Mouse (Mus musculus) heart, postnatal 0 days (tissue): Measurements from ENCODE around the gene Btnl2. TPM values are rescaled to one million over a fixed set of nuclear protein-coding genes. Genes with fewer than 3 reads are reported as not detected.

Experiments
- ATAC-seq: fragments of 200-750 bp; cut with Nextera tagmentation; 2 replicates; pipeline ENCODE4 v1.8.0; 2017; ENCODE audit warnings: low read depth, moderate number of reproducible peaks, moderate library complexity; ENCODE audit not compliant: insufficient read depth
- DNase-seq: peaks from one replicate; pipeline ENCODE4 v3.0.0-alpha.2; 2016; ENCODE audit warnings: low spot score
- H3K27ac ChIP-seq: fragments of 300-500 bp; sonication (generic); 2 replicates; pipeline ENCODE4 v1.5.1; 2014; ENCODE audit warnings: low read depth, mild to moderate bottlenecking
- H3K27me3 ChIP-seq: fragments of 300-500 bp; sonication (generic); 2 replicates; pipeline ENCODE4 v1.6.1; 2014; ENCODE audit warnings: low read length, mixed read lengths; ENCODE audit not compliant: control insufficient read depth, insufficient read depth
- H3K36me3 ChIP-seq: fragments of 300-500 bp; sonication (generic); replicated peaks from 2 replicates; pipeline ENCODE4 v1.6.1; 2014; ENCODE audit warnings: low read length, mixed read lengths; ENCODE audit not compliant: control insufficient read depth, insufficient read depth
- H3K4me1 ChIP-seq: fragments of 300-500 bp; sonication (generic); 2 replicates; pipeline ENCODE4 v1.6.1; 2014; ENCODE audit warnings: antibody characterized with exemption; ENCODE audit not compliant: control insufficient read depth, insufficient read depth
- H3K4me2 ChIP-seq: fragments of 300-500 bp; sonication (generic); 2 replicates; pipeline ENCODE4 v1.6.1; 2014; ENCODE audit warnings: low read depth, mild to moderate bottlenecking, low read length, moderate library complexity
- H3K4me3 ChIP-seq: fragments of 300-500 bp; sonication (generic); 2 replicates; pipeline ENCODE4 v1.5.1; 2014; ENCODE audit warnings: low read depth, low read length
- H3K9ac ChIP-seq: fragments of 300-500 bp; sonication (generic); replicated peaks from 2 replicates; pipeline ENCODE4 v1.6.1; 2014; ENCODE audit warnings: low read depth, low read length, mixed read lengths
- H3K9me3 ChIP-seq: fragments of 300-500 bp; sonication (generic); replicated peaks from 2 replicates; pipeline ENCODE4 v1.6.1; 2016; ENCODE audit warnings: low read length; ENCODE audit not compliant: control insufficient read depth
- CTCF ChIP-seq: IDR thresholded peaks from 2 replicates; pipeline ENCODE4 v1.5.1; 2016; ENCODE audit warnings: antibody characterized with exemption, control low read depth, low read depth
- EP300 ChIP-seq: IDR thresholded peaks from 2 replicates; pipeline ENCODE4 v1.6.1; 2016; ENCODE audit warnings: antibody characterized with exemption, low read depth
- WGBS: fragments of 180-500 bp; shearing (Covaris S2); extraction: QIAGEN DNeasy Blood & Tissue Kit; methylation state at CpG from one replicate; pipeline ENCODE4 v1.1.7; 2014; 5-methylcytosine and 5-hydroxymethylcytosine counted together
- polyA plus RNA-seq: library from polyadenylated mRNA; unstranded; fragments of >200 nt; fragmentation: Nextera tagmentation; extraction: Ambion mirVana; gene quantifications from 2 replicates; pipeline ENCODE4 v1.2.1, GENCODE M21; 2015
- total RNA-seq: library from RNA; depleted of rRNA; stranded (reverse); fragments of >200 nt; gene quantifications from 2 replicates; pipeline ENCODE4 v1.2.3, GENCODE M21; 2014; ENCODE audit warnings: low replicate concordance

The Btnl2 gene
- total and polyA plus RNA-seq, 2 experiments from 2014 or later, result not detected

- no peak for DNase-seq
- Histone ChIP-seq H3K4me2 (no peak overlapping the region), H3K27me3 (no peaks in the 10 kb centered on the region), H3K9ac (no peak overlapping the region), H3K27ac (no peak overlapping the region), H3K4me1 (no peaks in the 10 kb centered on the region), H3K9me3 (no peaks in the 10 kb centered on the region), H3K36me3 (no peaks in the 10 kb centered on the region), H3K4me3 (no peak overlapping the region)
- WGBS, result 64% methylated on average over 4 of the region's 4 CpGs
- ATAC-seq, result no peak
- TF ChIP-seq EP300 (no peak), CTCF (no peak)
Measured at GRCm38 (mm10) chr17:34370563-34370962, 15.9 kb downstream of the Btnl2 start.

- WGBS, result 76% methylated on average over 6 of the region's 6 CpGs
- Histone ChIP-seq H3K36me3 (no peaks in the 10 kb centered on the region), H3K4me1 (no peaks in the 10 kb centered on the region), H3K27me3 (no peaks in the 10 kb centered on the region), H3K4me2 (no peak overlapping the region), H3K9me3 (no peaks in the 10 kb centered on the region), H3K4me3 (no peak overlapping the region), H3K27ac (no peak overlapping the region), H3K9ac (no peak overlapping the region)
- DNase-seq, result no peak
- ATAC-seq, result no peak
- no peak for TF ChIP-seq EP300
Measured at GRCm38 (mm10) chr17:34373055-34373709, 18.6 kb downstream of the Btnl2 start.

DNA sequence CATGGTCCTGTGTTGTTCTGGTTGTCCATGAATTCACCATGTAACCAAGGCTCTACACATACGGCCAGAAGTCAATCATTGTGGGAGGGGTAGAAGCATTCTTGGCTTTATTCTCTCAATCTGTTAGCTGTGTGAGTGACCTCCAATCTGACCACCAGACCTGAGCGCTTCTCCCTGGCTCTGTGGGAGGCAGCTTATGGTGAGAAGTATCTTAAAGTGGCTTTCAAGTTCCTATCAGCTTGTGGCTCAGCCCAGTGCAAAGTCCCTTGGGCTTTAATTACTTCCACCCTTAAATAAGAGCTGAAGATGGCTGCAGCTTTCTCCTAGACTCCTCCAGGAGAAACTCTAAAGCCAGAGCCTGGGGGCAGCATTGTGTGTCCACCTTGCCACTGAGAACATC, 22.2 kb downstream of the Btnl2 start, which contains the start of gene Btnl1:
Btnl1 (plus strand) TSS at position 286 of the 400 bp plus-strand sequence.
- 71% methylated on average over 2 of the region's 2 CpGs for whole genome bisulfite sequencing
- H3K4me3 ChIP-seq, result no peak within 1 kb of the TSS

DNA sequence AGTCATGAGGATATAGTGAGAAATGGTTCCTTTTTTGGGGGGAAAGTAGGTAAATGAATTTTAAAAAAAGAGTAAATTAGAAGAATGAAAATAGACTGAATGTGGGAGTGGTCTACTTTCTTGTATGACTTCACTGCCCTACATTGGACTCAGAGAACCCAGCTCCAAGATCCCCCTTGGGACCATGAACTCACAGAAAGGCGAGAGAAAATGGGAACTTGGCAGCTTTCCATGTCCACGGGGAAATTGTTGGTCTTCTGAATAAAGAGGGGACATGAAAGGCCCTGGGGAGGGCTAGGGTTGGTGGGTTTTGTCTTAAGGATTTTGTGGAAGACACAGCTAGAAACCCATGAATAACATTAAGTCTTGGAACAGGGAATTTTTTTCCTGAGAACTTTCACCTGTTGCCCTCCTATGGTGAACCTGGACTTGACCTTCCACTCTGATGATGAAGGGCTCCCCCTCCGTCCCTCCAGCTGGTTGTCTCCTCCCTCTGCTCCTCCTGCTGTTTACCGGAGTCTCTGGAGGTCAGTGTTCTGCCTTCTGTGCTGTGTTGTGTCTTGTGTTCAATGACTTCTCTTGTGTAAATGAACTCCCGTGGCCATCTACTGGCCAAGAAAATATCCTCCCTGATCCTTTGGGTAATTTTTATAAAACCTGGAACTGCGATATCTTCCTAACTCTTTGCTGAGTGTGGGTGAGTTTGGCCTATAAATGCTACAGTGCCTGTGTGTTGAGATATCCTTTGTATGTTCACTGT, 23.0 kb downstream of the Btnl2 start:
- no peaks in the 10 kb centered on the region for H3K9me3 ChIP-seq
- no peak overlapping the region for H3K27ac ChIP-seq
- WGBS, result 46% methylated on average over 6 of the region's 6 CpGs
- no peaks in the 10 kb centered on the region for H3K36me3 ChIP-seq
- no peak overlapping the region for H3K4me2 ChIP-seq
- H3K27me3 ChIP-seq, result no peaks in the 10 kb centered on the region
- no peak overlapping the region for H3K9ac ChIP-seq
- H3K4me1 ChIP-seq, result no peaks in the 10 kb centered on the region
- ATAC-seq (no peak), DNase-seq (no peak)
- no peak for TF ChIP-seq EP300
- TF ChIP-seq CTCF, result no peak
- no peak overlapping the region for H3K4me3 ChIP-seq

More for the DNA sequence above, 22.2 kb downstream of the Btnl2 start, which contains the start of gene Btnl1:
- no peak for TF ChIP-seq CTCF
- TF ChIP-seq EP300, result no peak
- Histone ChIP-seq H3K9me3 (no peaks in the 10 kb centered on the region), H3K36me3 (no peaks in the 10 kb centered on the region), H3K4me1 (no peaks in the 10 kb centered on the region), H3K4me2 (no peak within 1 kb of the TSS), H3K27ac (no peak within 1 kb of the TSS), H3K9ac (no peak within 1 kb of the TSS), H3K27me3 (no peaks in the 10 kb centered on the region)
- ATAC-seq (no peak), DNase-seq (no peak)

DNA sequence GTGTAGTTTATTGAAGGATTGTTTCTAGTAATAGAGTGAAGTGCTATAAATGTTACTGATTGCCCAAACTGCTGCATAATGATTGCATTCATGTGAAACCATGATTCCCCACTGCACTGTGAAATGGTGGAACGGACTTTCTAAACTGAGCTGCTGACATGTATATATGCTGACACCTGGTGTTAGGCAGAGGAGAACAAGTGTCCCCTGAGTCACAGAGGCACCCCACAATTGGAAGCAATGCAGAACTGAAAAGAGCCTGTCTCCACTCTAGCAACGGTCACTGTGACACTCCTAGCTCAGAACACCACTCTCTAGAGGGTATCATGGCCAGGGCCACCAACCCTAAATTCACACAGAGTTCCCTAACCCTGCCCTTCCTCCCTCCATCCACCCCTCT, 24.1 kb downstream of the Btnl2 start:
- 53% methylated on average over 2 of the region's 2 CpGs for WGBS
- DNase-seq (no peak), ATAC-seq (no peak)
- Histone ChIP-seq H3K4me3 (no peak overlapping the region), H3K4me1 (no peaks in the 10 kb centered on the region), H3K9me3 (no peaks in the 10 kb centered on the region), H3K27ac (no peak overlapping the region), H3K9ac (no peak overlapping the region), H3K4me2 (no peak overlapping the region), H3K27me3 (no peaks in the 10 kb centered on the region), H3K36me3 (no peaks in the 10 kb centered on the region)
- no peak for TF ChIP-seq CTCF
- TF ChIP-seq EP300, result no peak
